Mouse (Mus musculus) urinary bladder, postnatal 10 days (tissue): ENCODE measurements around the gene Gm19668.
"Not testable (repeated sequence)": the region's sequence is repeated elsewhere in the genome, so short reads cannot be mapped to it uniquely, and the experiment has no call there.

Source experiments
- DNase-seq: peaks from one replicate; pipeline ENCODE4 v3.0.0; 2022; ENCODE audit warnings: low spot score

Gene Gm19668

GRCm38 (mm10) chr10:77769727-77770126, 29.2 kb downstream of the Gm19668 start:
- DNase-seq: no peak

GRCm38 (mm10) chr10:77759582-77759981, 39.4 kb downstream of the Gm19668 start, which contains the start of gene Gm3233:
Gm3233 (minus strand) TSS chr10:77759682.
- not testable (repeated sequence) for DNase-seq

- DNase-seq: no peak
Measured at GRCm38 (mm10) chr10:77753448-77753847, 45.5 kb downstream of the Gm19668 start.

GRCm38 (mm10) chr10:77752312-77752711, 46.6 kb downstream of the Gm19668 start:
- not testable (repeated sequence) for DNase-seq

- not testable (repeated sequence) for DNase-seq
Measured at GRCm38 (mm10) chr10:77751254-77751653, 47.7 kb downstream of the Gm19668 start, which contains the start of gene Gm9736. Gm9736 (minus strand) TSS chr10:77751354.

GRCm38 (mm10) chr10:77750686-77751085, 48.2 kb downstream of the Gm19668 start:
- not testable (repeated sequence) for DNase-seq
